Mouse (Mus musculus): ENCODE results near the gene 4930426L09Rik. TPM values are rescaled to one million over a fixed set of nuclear protein-coding genes. Genes with fewer than 3 reads are reported as not detected.

The 4930426L09Rik gene
- total and polyA plus RNA-seq, 3 experiments = 0.18 TPM; not detected in 2

DNA sequence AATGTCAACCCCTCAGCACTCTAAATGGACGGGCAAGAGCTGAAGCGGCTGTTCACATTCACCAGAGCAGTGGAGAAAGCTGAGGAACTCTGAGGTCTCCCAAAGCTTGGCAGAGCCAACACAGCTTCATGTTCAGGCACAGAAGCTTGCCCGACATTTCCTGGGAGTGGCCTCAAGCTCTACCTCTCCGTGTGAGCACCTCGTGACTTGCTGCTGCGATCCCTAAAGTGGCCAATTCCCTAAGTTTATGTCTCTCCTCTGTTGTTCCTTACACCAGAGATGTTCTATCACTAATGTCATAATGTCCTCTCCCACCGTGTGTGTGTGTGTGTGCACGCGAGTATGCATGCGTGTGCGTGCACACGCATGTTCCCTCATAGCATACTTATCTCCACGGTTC, 42.5 kb upstream of the 4930426L09Rik start:
- Histone ChIP-seq H3K9ac (ENCODE audit: low read depth, low read length) (no peak overlapping the region), H3K79me2 (replicated peaks; ENCODE audit: control insufficient read depth, insufficient read depth, low read length) (peaks cover 1% of the 10 kb centered on the region; the same call in 1 of the 2 replicates), H3K36me3 (ENCODE audit: control insufficient read depth, insufficient read depth, low read length) (peaks cover 2% of the 10 kb centered on the region; the same call in 1 of the 2 replicates), H3K27ac (no peak overlapping the region), H3K4me3 (no peak overlapping the region), H3K4me1 (ENCODE audit: control insufficient read depth, insufficient read depth, low read length) (peaks cover 9% of the 10 kb centered on the region), H3K27me3 (ENCODE audit: control insufficient read depth, insufficient read depth, low read length) (no peaks in the 10 kb centered on the region)
- 80% methylated on average over 13 of the region's 13 CpGs for WGBS
- intact Hi-C loops (cut with DNase I) = no loop called here
- DNase-seq = no peak
- TF ChIP-seq CTCF (IDR thresholded peaks at IDR 0.05) (no peak), POLR2A (IDR thresholded peaks at IDR 0.05; ENCODE audit: insufficient read depth, low read depth, low read length) (no peak), EP300 (IDR thresholded peaks at IDR 0.05; ENCODE audit: insufficient read depth, low read depth, low read length) (no peak)

DNA sequence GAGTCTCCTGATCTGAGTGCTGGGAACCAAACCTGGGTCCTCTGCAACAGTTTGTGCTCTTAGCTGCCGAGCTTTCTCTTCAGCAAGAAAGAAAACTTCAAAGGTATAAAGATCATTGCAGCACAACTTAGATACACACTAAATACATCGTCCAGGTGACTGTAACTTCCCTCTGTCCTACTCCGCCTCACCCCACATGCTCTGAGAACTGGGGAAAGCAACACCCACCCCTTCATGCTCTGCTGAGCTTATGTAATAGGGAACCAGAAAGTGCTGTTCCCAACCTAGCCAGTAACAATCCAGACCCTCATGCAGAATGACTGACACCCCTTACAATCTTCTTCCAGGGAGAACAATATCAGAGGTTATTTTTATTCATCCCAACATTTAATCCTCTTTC, 41.7 kb upstream of the 4930426L09Rik start:
- intact Hi-C loops (cut with DNase I) = no loop called here
- H3K9ac ChIP-seq (ENCODE audit: low read depth, low read length) = no peak overlapping the region
- H3K27me3 ChIP-seq (ENCODE audit: control insufficient read depth, insufficient read depth, low read length) = no peaks in the 10 kb centered on the region
- no peak for TF ChIP-seq POLR2A (IDR thresholded peaks at IDR 0.05; ENCODE audit: insufficient read depth, low read depth, low read length)
- TF ChIP-seq CTCF (IDR thresholded peaks at IDR 0.05) = no peak
- TF ChIP-seq EP300 (IDR thresholded peaks at IDR 0.05; ENCODE audit: insufficient read depth, low read depth, low read length) = no peak
- no peak overlapping the region for H3K4me3 ChIP-seq
- 94% methylated on average over 3 of the region's 3 CpGs for WGBS
- H3K27ac ChIP-seq = no peak overlapping the region
- H3K4me1 ChIP-seq (ENCODE audit: control insufficient read depth, insufficient read depth, low read length) = peaks cover 8% of the 10 kb centered on the region
- peaks cover 1% of the 10 kb centered on the region; the same call in 1 of the 2 replicates for H3K79me2 ChIP-seq (replicated peaks; ENCODE audit: control insufficient read depth, insufficient read depth, low read length)
- DNase-seq = no peak
- peaks cover 2% of the 10 kb centered on the region; the same call in 1 of the 2 replicates for H3K36me3 ChIP-seq (ENCODE audit: control insufficient read depth, insufficient read depth, low read length)

DNA sequence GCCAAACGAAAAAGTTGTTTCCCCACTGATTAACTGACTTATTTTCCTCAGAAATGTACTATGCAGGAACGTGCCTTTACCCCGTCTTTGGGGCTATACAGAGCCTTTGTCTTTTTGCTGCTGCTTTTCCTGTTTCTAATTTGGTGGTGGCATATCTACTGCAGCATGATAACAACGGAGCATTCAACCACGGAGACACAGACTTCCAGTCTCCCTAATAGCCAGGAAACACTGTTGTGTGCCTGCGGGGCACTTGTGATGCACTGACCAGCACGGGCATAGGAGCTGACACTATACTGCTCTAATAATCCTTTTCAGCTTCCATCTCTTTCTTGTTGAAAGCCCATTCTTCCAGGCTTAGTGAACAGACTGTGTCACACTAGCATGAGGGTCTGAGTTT, 41.2 kb upstream of the 4930426L09Rik start:
- TF ChIP-seq CTCF (IDR thresholded peaks at IDR 0.05) (no peak), EP300 (IDR thresholded peaks at IDR 0.05; ENCODE audit: insufficient read depth, low read depth, low read length) (no peak), POLR2A (IDR thresholded peaks at IDR 0.05; ENCODE audit: insufficient read depth, low read depth, low read length) (no peak)
- Histone ChIP-seq H3K9ac (ENCODE audit: low read depth, low read length) (no peak overlapping the region), H3K79me2 (replicated peaks; ENCODE audit: control insufficient read depth, insufficient read depth, low read length) (0 out of 2 replicates have a peak, but pooled peaks cover 1% of the 10 kb centered on the region), H3K4me3 (no peak overlapping the region), H3K27ac (no peak overlapping the region), H3K4me1 (ENCODE audit: control insufficient read depth, insufficient read depth, low read length) (peaks cover 8% of the 10 kb centered on the region), H3K36me3 (ENCODE audit: control insufficient read depth, insufficient read depth, low read length) (peaks cover 2% of the 10 kb centered on the region; the same call in 1 of the 2 replicates), H3K27me3 (ENCODE audit: control insufficient read depth, insufficient read depth, low read length) (no peaks in the 10 kb centered on the region)
- 5% methylated on average over 7 of the region's 7 CpGs for WGBS
- intact Hi-C loops (cut with DNase I) = no loop called here
- no peak for DNase-seq

DNA sequence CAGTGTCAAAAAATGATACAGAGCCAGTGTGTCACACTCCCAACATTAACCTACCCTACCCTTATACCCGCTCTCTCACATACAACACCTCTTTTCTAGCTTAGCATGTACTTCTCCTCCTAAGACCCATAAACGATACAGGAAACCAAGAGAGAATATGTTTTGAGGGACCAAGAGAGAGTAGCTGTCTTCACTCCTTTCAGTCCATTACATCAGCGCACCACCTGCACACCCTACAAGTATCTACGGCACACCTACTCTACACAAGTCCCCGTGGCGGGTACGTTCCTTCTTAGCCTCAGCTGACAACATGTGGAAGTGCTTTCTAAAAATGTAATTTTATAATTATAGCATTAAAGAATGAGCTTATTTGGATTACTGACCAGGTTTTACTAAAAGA, 40.7 kb upstream of the 4930426L09Rik start:
- Histone ChIP-seq H3K27ac (no peak overlapping the region), H3K4me1 (ENCODE audit: control insufficient read depth, insufficient read depth, low read length) (peaks cover 9% of the 10 kb centered on the region), H3K9ac (ENCODE audit: low read depth, low read length) (no peak overlapping the region), H3K79me2 (replicated peaks; ENCODE audit: control insufficient read depth, insufficient read depth, low read length) (0 out of 2 replicates have a peak, but pooled peaks cover 1% of the 10 kb centered on the region), H3K36me3 (ENCODE audit: control insufficient read depth, insufficient read depth, low read length) (peaks cover 2% of the 10 kb centered on the region; the same call in 1 of the 2 replicates), H3K4me3 (no peak overlapping the region), H3K27me3 (ENCODE audit: control insufficient read depth, insufficient read depth, low read length) (no peaks in the 10 kb centered on the region)
- no peak for DNase-seq
- intact Hi-C loops (cut with DNase I) = no loop called here
- TF ChIP-seq POLR2A (IDR thresholded peaks at IDR 0.05; ENCODE audit: insufficient read depth, low read depth, low read length) = no peak
- TF ChIP-seq CTCF (IDR thresholded peaks at IDR 0.05) = no peak
- TF ChIP-seq EP300 (IDR thresholded peaks at IDR 0.05; ENCODE audit: insufficient read depth, low read depth, low read length) = no peak
- WGBS = 75% methylated on average over 7 of the region's 7 CpGs

DNA sequence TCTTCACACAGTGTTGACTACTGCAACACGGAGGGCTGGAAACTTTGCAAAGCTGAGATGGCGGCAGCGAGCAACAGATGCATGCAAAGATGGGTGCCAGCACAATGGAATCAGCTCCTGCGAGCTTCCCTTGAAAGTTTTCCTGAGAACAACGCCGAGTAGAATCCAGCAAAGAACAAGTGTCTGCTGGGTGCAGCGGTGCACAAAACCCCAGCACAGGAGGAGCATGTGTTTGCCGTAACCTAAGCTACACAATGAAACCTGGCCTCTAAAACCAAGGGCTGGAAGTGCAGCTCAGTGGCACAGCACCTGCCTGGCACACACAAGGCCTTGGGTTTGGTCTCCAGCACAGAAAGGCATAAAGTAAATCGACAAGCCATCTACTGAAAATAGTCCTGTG, 40.1 kb upstream of the 4930426L09Rik start:
- WGBS = 78% methylated on average over 9 of the region's 9 CpGs
- TF ChIP-seq CTCF (IDR thresholded peaks at IDR 0.05) (no peak), EP300 (IDR thresholded peaks at IDR 0.05; ENCODE audit: insufficient read depth, low read depth, low read length) (no peak), POLR2A (IDR thresholded peaks at IDR 0.05; ENCODE audit: insufficient read depth, low read depth, low read length) (no peak)
- DNase-seq = no peak
- Histone ChIP-seq H3K36me3 (ENCODE audit: control insufficient read depth, insufficient read depth, low read length) (peaks cover 2% of the 10 kb centered on the region; the same call in 1 of the 2 replicates), H3K79me2 (replicated peaks; ENCODE audit: control insufficient read depth, insufficient read depth, low read length) (0 out of 2 replicates have a peak, but pooled peaks cover 1% of the 10 kb centered on the region), H3K27me3 (ENCODE audit: control insufficient read depth, insufficient read depth, low read length) (no peaks in the 10 kb centered on the region), H3K9ac (ENCODE audit: low read depth, low read length) (no peak overlapping the region), H3K4me1 (ENCODE audit: control insufficient read depth, insufficient read depth, low read length) (peaks cover 9% of the 10 kb centered on the region), H3K27ac (no peak overlapping the region), H3K4me3 (no peak overlapping the region)
- intact Hi-C loops (cut with DNase I) = no loop called here

DNA sequence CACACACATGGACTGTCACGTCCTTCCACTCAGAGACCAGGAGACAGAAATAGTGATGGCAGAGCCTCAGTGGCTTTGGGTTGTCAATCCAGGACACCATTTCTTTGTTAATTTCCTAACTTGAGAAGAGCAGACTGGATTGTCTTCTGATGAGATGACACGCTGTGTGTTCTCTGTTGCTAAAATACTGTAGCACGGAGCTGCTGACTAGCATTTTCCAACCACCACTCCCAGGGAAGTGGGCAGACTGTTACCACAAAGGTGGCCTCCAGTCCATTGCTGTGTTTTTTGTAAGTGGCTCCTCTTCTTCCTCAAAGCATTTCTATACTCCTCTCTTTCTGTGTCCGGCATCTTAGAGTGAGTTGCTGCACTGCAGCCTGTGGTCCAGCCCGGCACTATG, 39.6 kb upstream of the 4930426L09Rik start:
- Histone ChIP-seq H3K79me2 (replicated peaks; ENCODE audit: control insufficient read depth, insufficient read depth, low read length) (0 out of 2 replicates have a peak, but pooled peaks cover 1% of the 10 kb centered on the region), H3K27ac (no peak overlapping the region), H3K36me3 (ENCODE audit: control insufficient read depth, insufficient read depth, low read length) (no peaks in the 10 kb centered on the region), H3K27me3 (ENCODE audit: control insufficient read depth, insufficient read depth, low read length) (no peaks in the 10 kb centered on the region), H3K9ac (ENCODE audit: low read depth, low read length) (no peak overlapping the region), H3K4me1 (ENCODE audit: control insufficient read depth, insufficient read depth, low read length) (peaks cover 9% of the 10 kb centered on the region), H3K4me3 (no peak overlapping the region)
- no peak for TF ChIP-seq POLR2A (IDR thresholded peaks at IDR 0.05; ENCODE audit: insufficient read depth, low read depth, low read length)
- no peak for TF ChIP-seq CTCF (IDR thresholded peaks at IDR 0.05)
- no peak for TF ChIP-seq EP300 (IDR thresholded peaks at IDR 0.05; ENCODE audit: insufficient read depth, low read depth, low read length)
- 84% methylated on average over 5 of the region's 5 CpGs for WGBS
- no peak for DNase-seq
- intact Hi-C loops (cut with DNase I) = no loop called here

Data from heart, adult 2 months (tissue).